Mouse (Mus musculus) hindbrain, embryonic 11.5 days (tissue): ENCODE results near the gene Ankrd16. TPM values are rescaled to one million over a fixed set of nuclear protein-coding genes. Genes with fewer than 3 reads are reported as not detected.

Experiments
- ATAC-seq: fragments of 200-750 bp; cut with Nextera tagmentation; 2 replicates; pipeline ENCODE4 v1.8.0; 2017; ENCODE audit warnings: mild to moderate bottlenecking, moderate TSS enrichment, moderate library complexity; ENCODE audit not compliant: low FRiP score
- DNase-seq: peaks from one replicate; pipeline ENCODE4 v3.0.0-alpha.2; 2015; ENCODE audit warnings: low spot score
- H3K27ac ChIP-seq: fragments of 300-500 bp; sonication (generic); 2 replicates; pipeline ENCODE4 v1.5.1; 2014; ENCODE audit warnings: mild to moderate bottlenecking, low read depth, low read length
- H3K27me3 ChIP-seq: fragments of 300-500 bp; sonication (generic); 2 replicates; pipeline ENCODE4 v1.6.1; 2014; ENCODE audit warnings: mild to moderate bottlenecking, low read length, moderate library complexity, mixed read lengths; ENCODE audit not compliant: control insufficient read depth, insufficient read depth
- H3K36me3 ChIP-seq: fragments of 300-500 bp; sonication (generic); 2 replicates; pipeline ENCODE4 v1.6.1; 2014; ENCODE audit warnings: mild to moderate bottlenecking, low read length, moderate library complexity, mixed read lengths; ENCODE audit not compliant: control insufficient read depth, insufficient read depth
- H3K4me1 ChIP-seq: fragments of 300-500 bp; sonication (generic); replicated peaks from 2 replicates; pipeline ENCODE4 v1.6.1; 2014; ENCODE audit warnings: low read length, mixed read lengths; ENCODE audit not compliant: control insufficient read depth, insufficient read depth
- H3K4me2 ChIP-seq: fragments of 300-500 bp; sonication (generic); replicated peaks from 2 replicates; pipeline ENCODE4 v1.6.1; 2014; ENCODE audit warnings: mild to moderate bottlenecking, low read depth, low read length
- H3K4me3 ChIP-seq: fragments of 300-500 bp; sonication (generic); 2 replicates; pipeline ENCODE4 v1.5.1; 2014; ENCODE audit warnings: low read depth, low read length
- H3K9ac ChIP-seq: fragments of 300-500 bp; sonication (generic); 2 replicates; pipeline ENCODE4 v1.6.1; 2014; ENCODE audit warnings: low read depth, low read length
- H3K9me3 ChIP-seq: fragments of 300-500 bp; sonication (generic); 2 replicates; pipeline ENCODE4 v1.6.1; 2016; ENCODE audit warnings: low read length; ENCODE audit not compliant: control insufficient read depth
- WGBS: fragments of 180-500 bp; shearing (Covaris S2); extraction: QIAGEN DNeasy Blood & Tissue Kit; methylation state at CpG from one replicate; pipeline ENCODE4 v1.1.7; 2014; 5-methylcytosine and 5-hydroxymethylcytosine counted together
- polyA plus RNA-seq: library from polyadenylated mRNA; unstranded; fragments of >200 nt; fragmentation: Nextera tagmentation; extraction: Ambion mirVana; gene quantifications from 2 replicates; pipeline ENCODE4 v1.2.1, GENCODE M21; 2014

The Ankrd16 gene
- polyA plus RNA-seq = 32.9 and 35.3 TPM in 2 replicates

DNA sequence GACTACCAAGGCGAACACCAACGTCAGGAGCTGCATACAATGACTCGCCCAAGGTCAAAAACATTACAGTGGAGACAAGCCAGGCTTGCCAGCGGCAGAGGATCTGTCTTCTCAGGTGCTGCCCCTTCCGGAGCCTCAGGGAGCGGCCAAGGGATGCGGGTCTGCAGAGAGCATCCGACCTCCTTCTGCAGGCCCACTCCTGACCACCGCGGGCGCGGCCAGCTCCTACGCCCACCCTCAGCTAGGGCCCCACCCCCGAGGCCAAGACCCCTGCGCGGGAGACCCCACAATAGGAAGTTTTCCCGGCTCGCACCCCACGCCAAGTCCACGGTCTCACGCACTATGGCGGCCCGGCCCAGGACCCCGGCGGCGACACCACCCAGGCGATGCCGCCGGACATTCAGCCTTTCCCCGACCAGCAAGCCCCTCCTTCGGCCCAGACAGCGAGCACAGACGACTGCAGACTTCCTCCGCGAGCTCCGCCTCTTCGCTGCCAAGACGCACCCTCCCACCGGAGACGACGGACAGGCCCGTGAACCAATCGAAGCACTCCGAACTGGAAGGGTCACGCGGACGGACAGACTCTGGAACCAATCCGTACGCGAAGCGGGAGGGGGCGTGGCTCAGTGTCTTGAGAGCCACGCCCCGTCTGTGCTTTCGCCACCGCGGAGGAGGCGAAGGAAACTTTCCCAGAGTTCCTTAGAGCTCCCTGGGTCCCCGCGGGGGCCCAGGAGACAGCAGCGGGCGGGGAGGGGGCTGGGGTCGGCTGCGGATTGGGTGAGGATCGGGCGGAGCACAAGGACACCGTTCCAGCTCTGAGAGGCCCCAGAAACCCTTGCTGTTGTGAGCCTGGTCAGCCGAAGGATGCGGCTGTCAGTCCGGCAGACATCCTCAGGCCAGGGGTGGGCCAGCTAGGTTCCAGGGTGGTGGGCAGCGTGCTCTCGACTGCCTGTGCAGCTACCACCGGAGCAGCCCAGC, at the start of gene Ankrd16, which contains the start of gene Fbh1:
Gene Ankrd16 (plus strand): TSS at position 786 of the 978 bp plus-strand sequence.
Gene Fbh1 (minus strand): TSS at position 492 of the 978 bp plus-strand sequence.
- Histone ChIP-seq H3K9ac (peak within 1 kb of the TSS; percentile 80), H3K27ac (peak within 1 kb of the TSS; percentile 91), H3K9me3 (no peaks in the 10 kb centered on the region), H3K27me3 (no peaks in the 10 kb centered on the region), H3K4me1 (peaks cover 5% of the 10 kb centered on the region), H3K4me3 (peak within 1 kb of the TSS; percentile 71), H3K4me2 (peak within 1 kb of the TSS; percentile 74), H3K36me3 (peaks cover 4% of the 10 kb centered on the region; the same call in 1 of the 2 replicates)
- ATAC-seq = peak; percentile 97
- DNase-seq = peak; percentile 100
- WGBS = under 1% methylated on average over 70 of the region's 73 CpGs

DNA sequence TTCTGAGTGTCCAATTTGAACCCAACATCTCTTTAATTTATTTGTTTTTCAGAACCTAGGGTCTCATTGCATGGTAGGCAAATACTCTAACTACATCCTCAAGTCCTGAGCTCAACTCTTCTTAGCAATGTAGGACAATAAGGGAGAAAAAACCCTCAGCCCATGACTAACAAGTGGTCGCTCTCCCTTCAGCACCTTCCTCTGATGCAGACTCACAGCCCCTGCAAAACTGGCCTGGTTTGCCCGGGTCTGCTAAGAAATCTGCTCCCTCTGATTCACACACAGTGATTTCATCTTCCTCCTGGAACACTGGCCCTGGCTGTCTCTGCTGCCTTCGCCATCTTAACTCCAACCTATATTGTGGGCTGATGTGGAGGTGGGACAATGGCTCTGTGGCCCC, 48.6 kb upstream of the Ankrd16 start:
- peak; percentile 27 for DNase-seq
- no peak overlapping the region for H3K9ac ChIP-seq
- H3K27ac ChIP-seq = no peak overlapping the region
- H3K36me3 ChIP-seq = no peaks in the 10 kb centered on the region
- no peak for ATAC-seq
- WGBS = 42% methylated on average over 3 of the region's 3 CpGs
- no peak overlapping the region for H3K4me2 ChIP-seq
- no peaks in the 10 kb centered on the region for H3K4me1 ChIP-seq
- H3K9me3 ChIP-seq = no peaks in the 10 kb centered on the region
- no peak overlapping the region for H3K4me3 ChIP-seq
- no peaks in the 10 kb centered on the region for H3K27me3 ChIP-seq

DNA sequence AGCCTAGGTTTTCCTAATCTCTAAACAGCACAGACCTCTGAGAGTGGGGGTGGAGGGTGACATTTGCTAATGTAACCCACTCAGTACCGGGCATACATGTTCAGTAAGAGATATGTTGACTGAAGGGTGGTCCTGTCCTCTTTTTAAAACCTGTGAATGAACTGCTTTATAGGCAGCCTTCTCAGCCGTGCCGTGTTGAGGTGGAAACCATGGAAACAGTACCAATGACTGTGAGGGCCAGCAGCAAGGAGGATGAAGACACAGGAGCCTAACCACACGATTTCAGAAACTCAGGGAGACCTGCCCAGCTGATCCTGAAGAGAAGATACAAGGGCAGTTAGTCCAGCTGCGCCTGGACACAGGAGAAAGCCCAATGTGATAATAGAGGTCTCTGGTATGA, 44.7 kb upstream of the Ankrd16 start:
- Histone ChIP-seq H3K27ac (no peak overlapping the region), H3K4me3 (no peak overlapping the region), H3K9ac (no peak overlapping the region), H3K4me1 (no peaks in the 10 kb centered on the region), H3K27me3 (no peaks in the 10 kb centered on the region), H3K9me3 (no peaks in the 10 kb centered on the region), H3K4me2 (no peak overlapping the region), H3K36me3 (no peaks in the 10 kb centered on the region)
- WGBS = 60% methylated on average over 5 of the region's 5 CpGs
- ATAC-seq (no peak), DNase-seq (no peak)

DNA sequence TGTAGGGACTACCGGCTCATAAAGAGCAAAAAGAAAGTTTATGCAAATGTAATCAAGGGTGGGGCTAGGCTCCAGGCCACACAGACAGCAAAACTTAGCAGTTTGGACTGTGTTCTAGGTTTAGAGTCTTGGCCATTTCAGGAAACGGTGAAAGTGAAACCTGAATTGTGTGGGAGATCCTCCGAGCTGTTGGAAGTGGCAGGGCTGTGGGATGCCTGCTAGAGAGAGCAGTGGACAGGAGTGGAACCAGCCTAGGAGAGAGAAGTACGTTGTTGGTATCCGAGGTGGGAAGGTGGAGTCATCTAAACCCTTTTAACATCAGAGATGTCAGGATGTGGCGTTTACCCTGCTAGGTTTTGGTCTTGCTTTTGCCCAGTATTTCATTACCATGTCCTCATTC, 41.8 kb upstream of the Ankrd16 start:
- WGBS = 83% methylated on average over 6 of the region's 6 CpGs
- Histone ChIP-seq H3K27ac (no peak overlapping the region), H3K9me3 (no peaks in the 10 kb centered on the region), H3K27me3 (no peaks in the 10 kb centered on the region), H3K9ac (no peak overlapping the region), H3K4me2 (no peak overlapping the region), H3K36me3 (no peaks in the 10 kb centered on the region), H3K4me3 (no peak overlapping the region), H3K4me1 (no peaks in the 10 kb centered on the region)
- DNase-seq = no peak
- no peak for ATAC-seq

DNA sequence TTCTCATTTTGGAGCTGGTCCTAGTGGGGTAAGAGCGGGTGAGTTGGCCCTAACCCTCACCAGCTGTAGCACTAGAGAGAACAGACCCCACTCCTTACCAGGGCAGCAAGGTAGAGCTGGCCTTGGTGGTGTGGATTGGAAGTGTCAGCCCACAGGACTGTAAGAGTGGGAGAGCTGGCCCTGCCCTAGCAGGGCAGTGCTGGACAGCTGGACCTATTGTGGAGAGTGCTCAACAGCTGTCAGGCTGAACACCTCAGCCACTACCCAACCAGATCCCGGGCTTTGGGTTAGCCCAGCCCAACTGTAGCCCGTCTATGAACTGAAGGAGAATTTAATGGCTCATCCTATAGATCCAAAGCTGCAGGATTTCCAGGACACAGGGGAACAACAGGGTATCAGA, 38.9 kb upstream of the Ankrd16 start:
- peak; percentile 45; the same call in 1 of the 2 replicates for ATAC-seq
- H3K27ac ChIP-seq = no peak overlapping the region
- 94% methylated on average over 3 of the region's 3 CpGs for WGBS
- no peaks in the 10 kb centered on the region for H3K4me1 ChIP-seq
- peaks cover 14% of the 10 kb centered on the region for H3K36me3 ChIP-seq
- no peak overlapping the region for H3K9ac ChIP-seq
- no peak overlapping the region for H3K4me3 ChIP-seq
- no peak for DNase-seq
- no peaks in the 10 kb centered on the region for H3K27me3 ChIP-seq
- no peak overlapping the region for H3K4me2 ChIP-seq
- no peaks in the 10 kb centered on the region for H3K9me3 ChIP-seq

DNA sequence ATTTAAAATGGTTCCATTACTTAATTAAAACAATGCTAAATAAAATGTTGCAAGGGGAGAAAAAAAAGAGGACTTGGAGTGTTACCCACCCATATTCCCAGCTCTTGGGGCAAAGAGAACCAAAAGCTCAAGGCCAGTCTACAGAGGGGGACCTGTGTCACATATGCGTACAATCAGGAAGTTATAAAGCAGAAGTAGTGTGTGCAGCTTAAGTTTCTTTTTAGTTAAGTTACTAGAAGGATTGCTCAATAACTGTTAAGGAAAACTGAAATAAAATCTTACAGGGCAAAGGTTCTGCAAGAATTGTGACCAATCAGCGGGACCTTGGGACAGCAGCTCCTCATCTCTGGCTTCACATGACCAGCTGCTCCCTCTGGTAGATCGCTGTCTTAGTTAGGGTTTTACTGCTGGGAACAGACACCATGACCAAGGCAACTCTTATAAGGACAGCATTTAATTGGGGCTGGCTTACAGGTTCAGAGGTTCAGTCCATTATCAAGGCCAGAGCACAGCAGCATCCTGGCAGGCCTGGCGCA, 38.1 kb upstream of the Ankrd16 start:
- peaks cover 14% of the 10 kb centered on the region for H3K36me3 ChIP-seq
- no peak overlapping the region for H3K4me2 ChIP-seq

DNA sequence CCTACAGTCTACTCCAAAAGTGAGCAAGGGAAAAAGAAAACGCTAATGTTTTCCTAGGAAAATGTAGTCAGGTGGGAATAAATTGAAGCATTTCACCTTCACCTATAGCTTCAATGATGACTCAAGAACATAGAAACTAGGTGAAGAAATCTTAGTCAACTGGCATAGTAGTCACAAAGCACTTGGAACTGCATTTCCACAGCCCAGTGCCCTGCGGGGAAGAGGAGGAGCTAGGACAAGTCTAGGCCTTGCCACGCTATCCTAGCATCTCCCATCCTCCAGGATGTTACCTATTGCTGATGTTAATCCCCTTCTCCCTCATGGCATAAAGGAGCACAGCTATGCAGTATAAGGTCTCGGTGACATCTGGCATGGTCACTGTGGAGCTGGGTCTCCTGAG, 15.1 kb upstream of the Ankrd16 start:
- H3K27ac ChIP-seq = no peak overlapping the region
- H3K4me1 ChIP-seq = no peaks in the 10 kb centered on the region
- no peaks in the 10 kb centered on the region for H3K9me3 ChIP-seq
- no peak overlapping the region for H3K4me3 ChIP-seq
- H3K27me3 ChIP-seq = no peaks in the 10 kb centered on the region
- WGBS = 91% methylated on average over 4 of the region's 4 CpGs
- no peak overlapping the region for H3K4me2 ChIP-seq
- ATAC-seq (no peak), DNase-seq (no peak)
- no peak overlapping the region for H3K9ac ChIP-seq
- peaks cover 10% of the 10 kb centered on the region for H3K36me3 ChIP-seq

More for the DNA sequence above, 38.1 kb upstream of the Ankrd16 start:
- ATAC-seq = no peak
- H3K4me1 ChIP-seq = no peaks in the 10 kb centered on the region
- DNase-seq = no peak
- H3K27ac ChIP-seq = no peak overlapping the region
- no peak overlapping the region for H3K9ac ChIP-seq
- H3K27me3 ChIP-seq = no peaks in the 10 kb centered on the region
- H3K9me3 ChIP-seq = no peaks in the 10 kb centered on the region
- no peak overlapping the region for H3K4me3 ChIP-seq
- 94% methylated on average over 4 of the region's 4 CpGs for WGBS

DNA sequence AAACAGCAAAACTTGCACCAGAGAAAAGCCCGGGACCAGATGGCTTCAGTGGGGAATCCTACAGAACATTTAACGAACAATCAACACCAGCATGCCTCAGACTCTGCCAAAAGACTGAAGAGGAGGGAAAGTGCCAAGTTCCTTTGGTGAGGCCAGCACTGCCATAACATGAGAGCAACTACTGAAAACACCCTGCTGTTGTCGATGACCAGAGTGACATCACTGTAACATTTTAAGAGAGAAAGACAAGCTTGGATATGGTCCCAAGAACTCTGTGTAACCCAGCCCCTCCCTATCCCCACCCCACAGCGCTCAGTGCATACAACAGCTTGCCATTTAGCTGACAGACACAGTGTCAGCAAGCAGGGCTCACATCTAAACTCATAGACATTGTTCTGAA, 12.0 kb upstream of the Ankrd16 start:
- Histone ChIP-seq H3K4me3 (no peak overlapping the region), H3K4me2 (no peak overlapping the region), H3K27me3 (no peaks in the 10 kb centered on the region), H3K36me3 (peaks cover 2% of the 10 kb centered on the region; the same call in 1 of the 2 replicates), H3K9ac (no peak overlapping the region), H3K4me1 (no peaks in the 10 kb centered on the region), H3K27ac (no peak overlapping the region), H3K9me3 (no peaks in the 10 kb centered on the region)
- ATAC-seq (no peak), DNase-seq (no peak)
- 94% methylated on average over 4 of the region's 4 CpGs for WGBS
